Mouse (Mus musculus) thymus, adult 2 months (tissue): ENCODE measurements at regions not wholly inside any gene's neighbourhood (a gene's known extent, or its start where the extent isn't known, plus 50 kb on each side); places are given as distances from the start of the nearest gene placed in this dataset.

Experiments
- DNase-seq: peaks from one replicate; pipeline ENCODE4 v3.0.0; 2021
- H3K27ac ChIP-seq: fragments of 200-500 bp; 2 replicates; pipeline ENCODE4 v1.5.1; 2012; ENCODE audit warnings: low read length, control low read depth; ENCODE audit not compliant: control insufficient read depth, insufficient read depth
- H3K27me3 ChIP-seq: fragments of 200-500 bp; 2 replicates; pipeline ENCODE4 v1.6.1; 2012; ENCODE audit warnings: mild to moderate bottlenecking, low read length, moderate library complexity, mixed read lengths; ENCODE audit not compliant: control insufficient read depth, insufficient read depth
- H3K36me3 ChIP-seq: fragments of 200-500 bp; 2 replicates; pipeline ENCODE4 v1.6.1; 2012; ENCODE audit warnings: mild to moderate bottlenecking, low read length, moderate library complexity; ENCODE audit not compliant: control insufficient read depth, insufficient read depth
- H3K4me1 ChIP-seq: fragments of 200-500 bp; replicated peaks from 2 replicates; pipeline ENCODE4 v1.6.1; 2012; ENCODE audit warnings: low read length; ENCODE audit not compliant: control insufficient read depth, insufficient read depth
- H3K4me3 ChIP-seq: fragments of 200-500 bp; 2 replicates; pipeline ENCODE4 v1.5.1; 2012; ENCODE audit warnings: mild to moderate bottlenecking, low read length, control low read depth, moderate library complexity; ENCODE audit not compliant: control insufficient read depth, insufficient read depth
- CTCF ChIP-seq: fragments of 200-500 bp; IDR thresholded peaks from 2 replicates; pipeline ENCODE4 v1.5.1; 2012; ENCODE audit warnings: mild to moderate bottlenecking, control low read depth, low read length, moderate library complexity, borderline replicate concordance; ENCODE audit not compliant: control insufficient read depth, poor library complexity, insufficient read depth; ENCODE audit errors: extremely low read depth
- POLR2A ChIP-seq: fragments of 200-500 bp; IDR thresholded peaks from 2 replicates; pipeline ENCODE4 v1.6.1; 2012; ENCODE audit warnings: mild to moderate bottlenecking, low read length, control low read depth, moderate library complexity; ENCODE audit not compliant: control insufficient read depth, poor library complexity, insufficient read depth; ENCODE audit errors: extremely low read depth
- WGBS: fragments of 180-500 bp; shearing (Covaris S2); methylation state at CpG from one replicate; pipeline ENCODE4 v1.1.7; 2018; 5-methylcytosine and 5-hydroxymethylcytosine counted together

DNA sequence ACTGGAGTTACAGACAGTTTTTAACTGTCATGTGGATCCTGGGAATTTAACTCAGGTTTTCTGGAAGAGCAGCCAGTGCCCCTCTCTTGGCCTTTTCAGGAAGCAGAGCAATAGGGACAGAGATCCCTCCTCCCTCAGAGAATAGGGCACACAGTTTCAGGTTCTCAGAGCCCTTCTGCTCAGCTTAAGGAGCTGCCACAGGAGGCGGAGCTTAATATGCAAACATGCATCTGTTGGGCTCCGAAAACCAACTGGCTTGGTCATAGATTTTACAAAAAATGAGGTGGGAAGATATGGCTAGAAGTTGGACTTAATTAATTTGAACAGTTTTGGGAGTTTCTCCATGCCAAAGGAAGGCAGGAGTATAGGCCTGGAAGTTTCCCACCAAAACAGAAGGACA is 61.9 kb upstream of the Znrf2 start:
- no peaks in the 10 kb centered on the region for H3K27me3 ChIP-seq
- H3K4me1 ChIP-seq: peaks cover 22% of the 10 kb centered on the region
- WGBS: 85% methylated on average over 2 of the region's 2 CpGs
- no peak overlapping the region for H3K4me3 ChIP-seq
- no peak for TF ChIP-seq POLR2A
- TF ChIP-seq CTCF: no peak
- no peak overlapping the region for H3K27ac ChIP-seq
- DNase-seq: no peak
- H3K36me3 ChIP-seq: no peaks in the 10 kb centered on the region

DNA sequence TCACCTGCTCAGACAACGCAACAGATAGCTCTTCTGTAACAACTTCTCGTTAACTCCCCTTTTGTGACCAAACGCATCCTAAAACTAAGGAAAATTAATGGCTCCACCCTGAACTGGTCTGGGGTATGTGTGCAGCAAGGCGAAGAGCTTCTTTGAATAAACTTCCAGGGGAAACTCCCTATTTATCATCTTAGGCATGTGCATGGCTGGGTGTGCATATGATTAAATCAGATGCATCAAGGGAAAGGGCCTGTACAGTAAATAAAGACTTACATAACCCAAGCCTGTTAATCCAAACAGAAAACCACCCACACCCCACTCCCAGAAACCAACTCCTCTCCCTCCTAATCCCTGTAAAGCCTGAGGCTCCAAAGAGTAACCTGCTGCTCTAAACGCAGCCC is 59.2 kb upstream of the Znrf2 start:
- 92% methylated on average over 5 of the region's 5 CpGs for WGBS
- no peaks in the 10 kb centered on the region for H3K27me3 ChIP-seq
- TF ChIP-seq CTCF: no peak
- no peak for TF ChIP-seq POLR2A
- no peak for DNase-seq
- H3K36me3 ChIP-seq: no peaks in the 10 kb centered on the region
- H3K4me1 ChIP-seq: peaks cover 29% of the 10 kb centered on the region
- H3K4me3 ChIP-seq: no peak overlapping the region
- H3K27ac ChIP-seq: no peak overlapping the region

DNA sequence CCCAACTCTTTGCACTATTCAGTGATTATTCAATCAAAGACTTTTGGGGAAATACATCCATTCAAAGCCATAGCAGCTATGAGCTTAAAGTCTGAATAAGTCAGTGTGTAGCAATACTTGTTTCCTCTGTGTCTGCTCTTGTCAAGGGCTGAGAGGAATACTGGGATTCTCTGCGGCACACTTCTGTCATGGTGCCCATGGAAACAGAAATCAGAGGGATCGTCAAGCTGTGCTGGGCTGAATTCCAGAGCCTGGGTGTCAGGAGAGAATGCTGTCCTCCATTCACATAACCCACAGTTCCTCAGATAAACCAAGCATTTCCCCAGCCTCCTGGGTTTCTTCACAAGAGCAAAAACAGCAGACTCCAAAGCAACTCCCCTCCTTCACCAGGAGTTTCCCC is 58.6 kb upstream of the Znrf2 start:
- Histone ChIP-seq H3K27ac (no peak overlapping the region), H3K4me1 (peaks cover 33% of the 10 kb centered on the region), H3K27me3 (no peaks in the 10 kb centered on the region), H3K36me3 (no peaks in the 10 kb centered on the region), H3K4me3 (no peak overlapping the region)
- no peak for DNase-seq
- TF ChIP-seq CTCF (no peak), POLR2A (no peak)
- 98% methylated on average over 2 of the region's 2 CpGs for WGBS

DNA sequence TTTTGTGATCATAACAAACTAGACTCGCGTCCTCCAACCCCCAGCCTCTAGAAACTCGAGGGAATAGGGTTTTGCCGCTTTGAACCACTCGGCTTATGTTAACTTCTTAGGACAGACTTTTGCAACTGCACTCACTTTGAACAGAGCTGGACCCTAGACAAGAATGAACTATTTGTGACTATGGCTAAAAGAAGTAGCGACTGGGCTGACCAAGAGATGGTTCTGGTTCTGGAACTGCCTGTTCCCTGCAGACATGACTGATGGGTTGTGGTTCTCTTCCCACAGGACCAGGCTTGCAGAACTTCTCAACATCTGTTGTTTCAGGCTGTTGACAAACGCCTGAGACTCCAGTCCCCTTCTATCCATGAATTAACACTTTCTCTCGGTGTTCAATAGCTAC is 57.5 kb upstream of the Znrf2 start:
- Histone ChIP-seq H3K27ac (peak overlapping the region; percentile 84), H3K4me1 (peaks cover 33% of the 10 kb centered on the region), H3K27me3 (no peaks in the 10 kb centered on the region), H3K36me3 (no peaks in the 10 kb centered on the region), H3K4me3 (no peak overlapping the region)
- DNase-seq: no peak
- WGBS: 73% methylated on average over 8 of the region's 8 CpGs
- TF ChIP-seq POLR2A (no peak), CTCF (no peak)

DNA sequence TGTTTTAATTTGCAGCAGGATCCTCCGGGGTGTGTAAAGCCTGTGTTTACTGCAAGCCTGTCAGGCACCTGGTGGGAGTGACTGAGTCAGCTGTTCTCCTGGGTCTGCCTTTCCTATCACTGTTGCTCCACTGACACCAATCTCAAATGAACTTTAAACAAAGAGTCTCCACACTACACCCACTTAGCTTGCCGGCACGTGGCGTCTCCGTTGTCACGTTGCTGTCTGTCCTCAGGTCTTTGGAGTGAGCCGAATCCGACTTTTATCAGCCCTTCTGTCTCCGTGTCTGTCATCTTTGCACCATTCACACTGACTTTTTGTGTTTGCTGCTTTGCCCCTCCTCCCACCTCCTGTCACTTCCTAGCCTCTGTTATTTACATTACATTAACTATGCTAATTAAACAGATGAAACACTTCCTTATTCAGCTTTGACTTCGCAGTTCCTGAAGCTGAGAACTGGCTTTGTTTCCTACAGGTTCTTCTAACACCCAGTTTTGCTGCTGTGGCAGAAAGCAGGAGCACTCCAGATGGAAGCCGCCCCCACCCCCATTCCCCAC is 56.7 kb upstream of the Znrf2 start:
- Histone ChIP-seq H3K4me1 (peaks cover 34% of the 10 kb centered on the region), H3K27me3 (no peaks in the 10 kb centered on the region), H3K27ac (peak overlapping the region; percentile 84), H3K4me3 (peak overlapping the region; percentile 29), H3K36me3 (no peaks in the 10 kb centered on the region)
- TF ChIP-seq POLR2A (no peak), CTCF (no peak)
- WGBS: under 1% methylated on average over 11 of the region's 11 CpGs
- DNase-seq: peak; percentile 75

DNA sequence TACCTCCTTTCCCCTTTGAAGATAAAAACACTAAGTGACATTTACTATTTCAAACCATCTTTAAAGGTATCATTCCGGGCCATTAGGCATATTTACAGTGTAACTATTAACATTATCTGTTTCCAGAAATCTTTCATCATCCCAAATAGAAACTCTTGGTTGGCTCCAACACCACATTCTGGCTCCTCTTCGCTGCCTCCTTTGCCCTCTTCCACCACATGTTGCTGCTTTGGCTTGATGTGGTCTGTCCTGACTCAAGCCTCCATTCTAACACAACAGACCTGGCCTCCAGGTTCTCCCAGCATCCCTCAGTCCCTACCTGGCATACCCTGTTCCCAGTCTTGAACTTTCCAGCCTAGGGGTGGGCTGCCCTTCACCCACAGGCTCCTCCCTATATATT is 56.2 kb upstream of the Znrf2 start:
- Histone ChIP-seq H3K4me1 (peaks cover 38% of the 10 kb centered on the region), H3K36me3 (no peaks in the 10 kb centered on the region), H3K27ac (peak overlapping the region; percentile 84), H3K27me3 (no peaks in the 10 kb centered on the region), H3K4me3 (no peak overlapping the region)
- no peak for DNase-seq
- WGBS: 57% methylated on average over 2 of the region's 2 CpGs
- TF ChIP-seq POLR2A: no peak
- TF ChIP-seq CTCF: no peak

DNA sequence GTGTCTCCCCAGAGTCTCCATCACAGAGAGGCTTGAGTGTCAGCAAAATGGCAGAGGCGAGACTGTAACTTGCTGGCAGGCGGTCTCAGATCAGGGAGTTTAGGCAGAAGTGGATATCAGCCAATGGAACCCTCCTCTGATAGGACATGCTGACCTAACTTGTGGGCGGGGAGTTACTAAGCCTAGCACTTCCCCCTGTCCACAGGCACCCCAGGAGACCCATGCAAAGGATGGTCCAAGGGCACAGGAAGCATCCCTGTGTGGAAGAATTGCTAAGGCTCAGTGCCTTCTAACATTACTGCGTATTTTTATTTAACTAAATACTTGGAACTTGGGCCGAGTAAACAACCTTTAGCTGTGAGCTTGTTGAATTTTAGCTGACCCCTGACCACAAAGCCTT is 54.7 kb upstream of the Znrf2 start:
- Histone ChIP-seq H3K4me3 (no peak overlapping the region), H3K27me3 (no peaks in the 10 kb centered on the region), H3K36me3 (no peaks in the 10 kb centered on the region), H3K27ac (peak overlapping the region; percentile 9; the same call in 1 of the 2 replicates), H3K4me1 (peaks cover 44% of the 10 kb centered on the region)
- DNase-seq: no peak
- TF ChIP-seq CTCF: no peak
- TF ChIP-seq POLR2A: no peak
- WGBS: 95% methylated on average over 5 of the region's 5 CpGs
